Mouse (Mus musculus) cortical plate, adult 2 months (tissue): ENCODE data around the gene H2-T22.
"Not testable (repeated sequence)": the region's sequence is repeated elsewhere in the genome, so short reads cannot be mapped to it uniquely, and the experiment has no call there.

Source experiments
- CTCF ChIP-seq: fragments of 200-500 bp; IDR thresholded peaks from 2 replicates; pipeline ENCODE4 v1.5.1; 2011; ENCODE audit warnings: mild to moderate bottlenecking, control low read depth, low read length; ENCODE audit not compliant: insufficient read depth; ENCODE audit errors: extremely low read depth
- POLR2A ChIP-seq: fragments of 200-500 bp; IDR thresholded peaks from 2 replicates; pipeline ENCODE4 v1.6.1; 2011; ENCODE audit warnings: mild to moderate bottlenecking, low read length, control low read depth; ENCODE audit not compliant: insufficient read depth; ENCODE audit errors: extremely low read depth

GRCm38 (mm10) chr17:36058362-36058761, 15.8 kb upstream of the H2-T22 start, which contains the start of gene Gm11127:
- not testable (repeated sequence) for TF ChIP-seq POLR2A, CTCF
